Mouse (Mus musculus) ES-E14 (cell line): Measurements from ENCODE around the gene Krtap24-1.

Experiments used
- CHD2 ChIP-seq: IDR thresholded peaks from 2 replicates; pipeline ENCODE4 v1.6.1; 2014; ENCODE audit warnings: mild to moderate bottlenecking, low read depth, low read length, inconsistent platforms
- HCFC1 ChIP-seq: IDR thresholded peaks from 2 replicates; pipeline ENCODE4 v1.6.1; 2012; ENCODE audit warnings: low read length, inconsistent platforms, borderline replicate concordance; ENCODE audit not compliant: insufficient read depth
- ZC3H11A ChIP-seq: IDR thresholded peaks from 2 replicates; pipeline ENCODE4 v1.6.1; 2012; ENCODE audit warnings: low read depth, mild to moderate bottlenecking, inconsistent platforms, low read length, borderline replicate concordance
- ZNF384 ChIP-seq: IDR thresholded peaks from 2 replicates; pipeline ENCODE4 v1.6.1; 2012; ENCODE audit warnings: low read depth, low read length, inconsistent platforms

DNA sequence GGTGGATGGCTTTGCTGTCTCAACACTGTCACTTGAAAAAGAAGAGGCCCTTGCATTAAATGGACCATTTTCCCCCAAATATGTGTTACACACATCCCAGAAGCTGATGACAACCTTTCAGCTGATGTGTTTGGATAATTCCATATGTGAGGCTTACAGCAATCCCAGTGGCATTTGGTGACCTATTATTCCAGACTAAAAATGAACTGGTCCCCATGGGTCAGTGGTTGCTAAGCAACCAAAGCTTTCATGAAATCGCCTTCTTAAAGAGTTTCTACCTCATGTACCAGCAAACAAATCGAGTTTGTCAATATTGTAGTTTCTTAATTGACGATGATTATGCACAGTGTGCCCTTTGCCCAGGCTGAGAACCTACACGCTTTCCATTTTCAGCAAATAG is 633 bp upstream of the Krtap24-1 start:
- TF ChIP-seq CHD2 (no peak), ZNF384 (no peak), ZC3H11A (no peak), HCFC1 (no peak)
